Mouse (Mus musculus): ENCODE measurements around the gene Cnpy3. TPM values are rescaled to one million over a fixed set of nuclear protein-coding genes. Genes with fewer than 3 reads are reported as not detected.

Cnpy3 gene
- polyA plus RNA-seq, 1 experiment from 2014 or later, result 62.5 TPM

DNA sequence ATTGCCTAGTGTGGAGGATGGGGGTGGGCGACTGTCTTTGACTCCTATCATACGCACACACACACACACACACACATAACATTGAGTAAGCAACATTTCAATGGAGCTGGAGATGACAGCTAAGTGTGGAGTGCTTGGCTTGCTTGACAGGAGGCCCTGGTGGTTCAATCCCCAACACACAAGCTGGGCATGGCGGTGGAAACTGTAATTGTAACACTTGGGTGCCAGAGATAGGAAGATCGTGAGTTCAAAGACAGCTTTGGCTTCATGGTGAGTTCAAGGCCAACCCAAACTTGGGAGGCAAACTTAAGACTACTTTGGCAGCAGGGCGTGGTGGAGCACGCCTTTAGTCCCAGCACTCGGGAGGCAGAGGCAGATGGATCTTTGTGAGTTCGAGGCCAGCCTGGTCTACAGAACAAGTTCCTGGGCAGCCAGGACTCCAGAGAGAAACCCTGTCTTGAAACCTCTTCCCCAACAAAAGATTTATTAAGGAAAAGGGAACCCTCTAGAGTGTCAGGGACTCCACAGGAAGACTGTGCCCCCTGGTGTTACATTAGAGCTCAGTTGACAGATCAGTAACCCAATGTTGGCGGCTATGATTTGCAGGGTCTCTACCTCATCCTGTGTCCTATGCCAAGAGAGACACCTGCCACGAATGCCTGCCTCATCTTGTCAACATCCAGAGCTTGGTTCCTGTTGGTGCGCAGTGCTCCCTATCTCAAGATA, 37.1 kb downstream of the Cnpy3 start:
- H3K4me3 ChIP-seq (ENCODE audit: low read depth, low read length), result no peak overlapping the region
- H3K9me3 ChIP-seq (ENCODE audit: control insufficient read depth, low read length), result no peaks in the 10 kb centered on the region
- no peak overlapping the region for H3K9ac ChIP-seq (replicated peaks; ENCODE audit: low read depth, low read length)
- no peak overlapping the region for H3K27ac ChIP-seq (ENCODE audit: low read depth, low read length)
- no peaks in the 10 kb centered on the region; the same call in 1 of the 2 replicates for H3K27me3 ChIP-seq (ENCODE audit: control insufficient read depth, insufficient read depth, low read length)
- peaks cover 5% of the 10 kb centered on the region; the same call in 1 of the 2 replicates for H3K36me3 ChIP-seq (ENCODE audit: control insufficient read depth, insufficient read depth, low read length)
- no peak overlapping the region for H3K4me2 ChIP-seq (ENCODE audit: low read depth, low read length)
- no peak for ATAC-seq (ENCODE audit: low read depth)
- 96% methylated on average over 11 of the region's 11 CpGs for WGBS
- H3K4me1 ChIP-seq (ENCODE audit: control insufficient read depth, insufficient read depth, low read length), result peaks cover 13% of the 10 kb centered on the region; the same call in 1 of the 2 replicates

GRCm38 (mm10) chr17:46713849-46714248, 38.2 kb downstream of the Cnpy3 start:
- Histone ChIP-seq H3K36me3 (ENCODE audit: control insufficient read depth, insufficient read depth, low read length) (peaks cover 5% of the 10 kb centered on the region; the same call in 1 of the 2 replicates), H3K4me3 (ENCODE audit: low read depth, low read length) (no peak overlapping the region), H3K27ac (ENCODE audit: low read depth, low read length) (no peak overlapping the region), H3K4me2 (ENCODE audit: low read depth, low read length) (no peak overlapping the region), H3K4me1 (ENCODE audit: control insufficient read depth, insufficient read depth, low read length) (peaks cover 13% of the 10 kb centered on the region; the same call in 1 of the 2 replicates), H3K27me3 (ENCODE audit: control insufficient read depth, insufficient read depth, low read length) (no peaks in the 10 kb centered on the region; the same call in 1 of the 2 replicates), H3K9me3 (ENCODE audit: control insufficient read depth, low read length) (no peaks in the 10 kb centered on the region), H3K9ac (replicated peaks; ENCODE audit: low read depth, low read length) (no peak overlapping the region)
- WGBS, result 88% methylated on average over 9 of the region's 9 CpGs
- ATAC-seq (ENCODE audit: low read depth), result no peak

DNA sequence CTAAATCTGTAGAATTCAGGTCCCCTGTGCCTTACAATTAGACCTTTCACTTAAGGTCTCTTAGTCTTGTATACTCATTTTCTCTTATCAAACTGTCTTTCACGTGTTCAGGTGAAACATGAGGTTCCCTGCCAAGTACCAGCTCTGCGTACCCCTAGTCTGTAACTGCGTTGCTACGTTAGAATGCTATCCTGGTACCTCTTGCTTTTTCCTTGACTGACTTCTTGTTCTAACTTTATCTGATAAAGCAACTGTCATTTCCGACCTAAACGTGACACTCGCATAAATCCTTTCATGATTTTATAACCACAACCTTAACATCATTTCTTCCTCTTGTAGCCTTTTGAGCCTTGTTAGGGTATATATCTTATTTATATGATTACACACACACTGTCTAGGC, 39.6 kb downstream of the Cnpy3 start:
- H3K4me3 ChIP-seq (ENCODE audit: low read depth, low read length), result peak overlapping the region; percentile 97
- H3K4me2 ChIP-seq (ENCODE audit: low read depth, low read length), result peak overlapping the region; percentile 99
- H3K4me1 ChIP-seq (ENCODE audit: control insufficient read depth, insufficient read depth, low read length), result peaks cover 13% of the 10 kb centered on the region; the same call in 1 of the 2 replicates
- H3K27ac ChIP-seq (ENCODE audit: low read depth, low read length), result no peak overlapping the region
- peaks cover 5% of the 10 kb centered on the region; the same call in 1 of the 2 replicates for H3K36me3 ChIP-seq (ENCODE audit: control insufficient read depth, insufficient read depth, low read length)
- H3K27me3 ChIP-seq (ENCODE audit: control insufficient read depth, insufficient read depth, low read length), result no peaks in the 10 kb centered on the region; the same call in 1 of the 2 replicates
- ATAC-seq (ENCODE audit: low read depth), result no peak
- 82% methylated on average over 7 of the region's 7 CpGs for WGBS
- H3K9me3 ChIP-seq (ENCODE audit: control insufficient read depth, low read length), result no peaks in the 10 kb centered on the region
- H3K9ac ChIP-seq (replicated peaks; ENCODE audit: low read depth, low read length), result no peak overlapping the region

DNA sequence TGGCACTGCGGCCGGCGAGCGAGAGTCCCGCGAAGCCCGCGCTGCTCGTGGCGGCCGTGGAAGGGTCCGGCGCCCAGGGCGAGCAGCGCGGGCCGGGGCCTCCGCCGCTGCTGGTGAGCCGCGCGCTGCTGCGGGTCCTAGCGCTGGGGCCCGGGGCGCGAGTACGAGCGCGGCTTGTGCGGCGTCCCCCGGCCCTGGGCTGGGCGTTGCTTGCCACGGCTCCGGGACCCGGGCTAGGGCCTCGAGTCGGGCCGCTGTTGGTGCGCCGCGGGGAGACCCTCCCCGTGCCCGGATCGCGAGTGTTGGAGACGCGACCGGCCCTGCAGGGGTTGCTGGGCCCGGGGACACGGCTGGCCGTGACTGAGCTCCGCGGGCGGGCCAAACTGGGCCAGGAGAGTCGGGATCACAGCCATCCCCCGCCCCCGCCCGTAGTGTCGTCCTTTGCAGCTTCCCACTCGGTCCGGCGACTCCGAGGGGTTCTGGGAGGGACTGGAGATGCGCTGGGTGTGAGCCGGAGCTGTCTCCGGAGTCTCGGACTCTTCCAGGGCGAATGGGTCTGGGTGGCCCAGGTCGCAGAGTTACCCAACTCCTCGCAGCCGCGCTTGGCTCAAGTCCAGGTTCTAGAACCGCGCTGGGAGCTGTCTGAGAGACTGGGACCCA, 40.3 kb downstream of the Cnpy3 start:
- Histone ChIP-seq H3K9ac (replicated peaks; ENCODE audit: low read depth, low read length) (peak overlapping the region; percentile 81), H3K27ac (ENCODE audit: low read depth, low read length) (peak overlapping the region; percentile 52; the same call in 1 of the 2 replicates), H3K4me3 (ENCODE audit: low read depth, low read length) (peak overlapping the region; percentile 97), H3K4me2 (ENCODE audit: low read depth, low read length) (peak overlapping the region; percentile 99), H3K9me3 (ENCODE audit: control insufficient read depth, low read length) (no peaks in the 10 kb centered on the region), H3K4me1 (ENCODE audit: control insufficient read depth, insufficient read depth, low read length) (peaks cover 13% of the 10 kb centered on the region; the same call in 1 of the 2 replicates), H3K27me3 (ENCODE audit: control insufficient read depth, insufficient read depth, low read length) (no peaks in the 10 kb centered on the region; the same call in 1 of the 2 replicates), H3K36me3 (ENCODE audit: control insufficient read depth, insufficient read depth, low read length) (peaks cover 5% of the 10 kb centered on the region; the same call in 1 of the 2 replicates)
- peak; percentile 32; the same call in 1 of the 2 replicates for ATAC-seq (ENCODE audit: low read depth)
- under 1% methylated on average over 69 of the region's 76 CpGs for WGBS

DNA sequence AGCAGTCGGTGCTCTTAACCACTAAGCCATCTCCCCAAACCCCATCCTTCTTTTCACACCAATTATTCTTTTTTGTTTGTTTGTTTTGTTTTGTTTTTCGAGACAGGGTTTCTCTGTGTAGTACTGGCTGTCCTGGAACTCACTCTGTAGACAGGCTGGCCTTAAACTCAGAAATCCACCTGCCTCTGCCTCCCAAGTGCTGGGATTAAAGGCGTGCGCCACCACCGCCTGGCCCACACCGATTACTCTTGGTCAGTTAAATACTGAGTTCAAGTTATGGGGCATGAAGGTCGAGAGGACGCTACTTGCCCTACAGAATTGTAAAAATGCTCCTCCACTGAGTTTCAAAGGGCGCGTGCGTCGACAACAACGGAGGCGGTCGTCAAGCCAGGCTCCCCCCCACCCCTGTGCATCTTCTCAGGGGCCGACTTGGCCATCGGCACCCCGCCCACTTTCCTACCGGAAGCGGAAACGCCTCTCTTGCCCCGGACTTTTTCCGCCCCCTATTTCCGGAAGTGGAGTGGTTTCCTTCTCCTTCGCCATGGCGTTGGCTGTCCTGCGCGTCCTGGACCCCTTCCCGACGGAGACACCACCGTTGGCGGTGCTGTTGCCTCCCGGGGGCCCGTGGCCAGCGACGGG, 40.9 kb downstream of the Cnpy3 start, which contains the start of gene Pex6:
Gene Pex6 (plus strand): TSS at position 505 of the 639 bp plus-strand sequence.
- peaks cover 5% of the 10 kb centered on the region; the same call in 1 of the 2 replicates for H3K36me3 ChIP-seq (ENCODE audit: control insufficient read depth, insufficient read depth, low read length)
- H3K4me1 ChIP-seq (ENCODE audit: control insufficient read depth, insufficient read depth, low read length), result peaks cover 13% of the 10 kb centered on the region; the same call in 1 of the 2 replicates
- peak within 1 kb of the TSS; percentile 75; the same call in 1 of the 2 replicates for H3K27ac ChIP-seq (ENCODE audit: low read depth, low read length)
- H3K9ac ChIP-seq (replicated peaks; ENCODE audit: low read depth, low read length), result peak within 1 kb of the TSS; percentile 81
- WGBS, result 7% methylated on average over 36 of the region's 36 CpGs
- H3K27me3 ChIP-seq (ENCODE audit: control insufficient read depth, insufficient read depth, low read length), result no peaks in the 10 kb centered on the region; the same call in 1 of the 2 replicates
- H3K4me3 ChIP-seq (ENCODE audit: low read depth, low read length), result peak within 1 kb of the TSS; percentile 97
- peak within 1 kb of the TSS; percentile 99 for H3K4me2 ChIP-seq (ENCODE audit: low read depth, low read length)
- peak; percentile 90 for ATAC-seq (ENCODE audit: low read depth)
- no peaks in the 10 kb centered on the region for H3K9me3 ChIP-seq (ENCODE audit: control insufficient read depth, low read length)

DNA sequence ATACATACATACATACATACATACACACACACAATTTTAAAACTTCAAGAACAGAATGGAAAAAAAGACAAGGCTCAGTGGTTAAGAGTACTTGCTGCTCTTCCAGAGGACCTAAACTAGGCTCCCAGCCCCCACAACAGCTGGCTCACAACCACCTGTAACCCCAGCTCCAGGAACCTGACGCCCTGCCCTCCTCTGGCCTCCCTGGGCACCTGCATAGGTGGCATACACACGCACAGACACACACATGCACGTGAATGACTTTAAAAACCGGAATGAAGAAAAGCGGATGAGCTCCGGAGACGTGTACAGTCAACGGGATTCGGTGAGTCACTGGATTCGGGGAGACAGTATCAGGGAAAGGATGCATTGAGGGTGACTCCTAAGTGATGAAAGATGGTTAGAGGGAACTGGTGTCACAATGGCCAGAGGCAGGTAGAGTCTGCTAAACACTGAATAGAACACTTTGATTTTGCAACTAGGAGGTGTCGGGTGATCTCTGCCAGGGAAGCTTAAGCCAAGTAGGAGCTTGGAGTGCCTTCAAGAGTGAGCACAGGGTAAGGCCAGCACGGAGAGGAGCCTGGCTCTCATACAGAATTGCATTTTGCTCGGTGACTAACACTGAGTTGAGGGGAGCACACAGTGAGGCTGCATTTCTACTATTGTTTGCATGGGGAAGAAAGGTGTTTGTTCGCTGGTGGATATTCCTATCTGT, 45.5 kb downstream of the Cnpy3 start:
- H3K4me1 ChIP-seq (ENCODE audit: control insufficient read depth, insufficient read depth, low read length), result peaks cover 26% of the 10 kb centered on the region
- 95% methylated on average over 14 of the region's 14 CpGs for WGBS
- no peak overlapping the region for H3K9ac ChIP-seq (replicated peaks; ENCODE audit: low read depth, low read length)
- H3K4me2 ChIP-seq (ENCODE audit: low read depth, low read length), result no peak overlapping the region
- H3K27ac ChIP-seq (ENCODE audit: low read depth, low read length), result no peak overlapping the region
- no peaks in the 10 kb centered on the region for H3K36me3 ChIP-seq (ENCODE audit: control insufficient read depth, insufficient read depth, low read length)
- H3K9me3 ChIP-seq (ENCODE audit: control insufficient read depth, low read length), result no peaks in the 10 kb centered on the region
- H3K27me3 ChIP-seq (ENCODE audit: control insufficient read depth, insufficient read depth, low read length), result no peaks in the 10 kb centered on the region; the same call in 1 of the 2 replicates
- H3K4me3 ChIP-seq (ENCODE audit: low read depth, low read length), result no peak overlapping the region
- no peak for ATAC-seq (ENCODE audit: low read depth)

DNA sequence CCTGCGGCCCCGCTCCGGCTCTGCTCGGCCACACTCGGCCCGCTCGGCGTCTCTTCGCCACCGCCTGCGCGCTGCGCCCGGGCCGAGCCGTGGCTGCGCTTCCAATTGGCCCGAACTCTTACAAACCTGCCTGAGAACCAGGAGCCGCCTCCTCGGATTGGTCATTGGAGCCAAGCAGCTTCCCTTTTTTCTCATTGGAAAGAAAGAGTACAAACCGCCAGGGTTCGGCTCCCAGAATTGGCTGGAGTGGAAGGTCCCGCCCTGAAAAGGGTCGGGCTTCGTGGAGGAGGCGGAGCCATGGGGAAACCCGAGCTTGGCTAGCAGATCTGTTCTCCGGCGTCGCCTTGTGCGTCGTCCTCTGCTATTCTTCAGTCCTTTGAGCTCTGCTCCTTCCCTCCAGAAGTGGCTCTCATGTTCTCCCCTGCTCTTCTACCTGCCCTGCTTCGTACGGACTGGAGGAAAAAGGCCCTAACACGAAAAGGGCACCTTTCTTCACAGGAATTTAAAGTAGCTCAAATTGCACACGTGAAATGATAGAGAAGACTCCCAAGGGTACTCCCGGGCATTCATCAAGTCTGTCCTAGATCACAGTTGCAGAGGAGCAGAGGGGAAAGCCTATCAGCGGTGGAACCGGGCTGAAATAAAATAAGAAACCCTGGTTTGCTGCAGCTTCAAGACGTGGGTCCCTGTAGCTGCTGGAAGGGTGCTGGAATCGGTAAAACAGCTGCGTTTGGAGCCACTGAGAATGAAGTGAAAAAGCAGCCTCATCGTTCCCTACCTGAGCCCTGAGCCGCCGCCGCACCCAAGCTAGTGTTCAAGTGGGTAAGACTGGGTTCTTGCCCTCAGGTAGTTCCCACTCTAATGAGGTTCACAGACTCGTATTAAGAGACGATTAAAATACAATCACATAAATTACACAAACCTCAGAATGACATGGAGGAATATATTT, 46.9 kb downstream of the Cnpy3 start, which contains the start of gene Ppp2r5d:
Gene Ppp2r5d (minus strand): TSS at position 225 of the 949 bp plus-strand sequence.
- Histone ChIP-seq H3K4me2 (ENCODE audit: low read depth, low read length) (peak within 1 kb of the TSS; percentile 95), H3K27me3 (ENCODE audit: control insufficient read depth, insufficient read depth, low read length) (no peaks in the 10 kb centered on the region), H3K4me3 (ENCODE audit: low read depth, low read length) (peak within 1 kb of the TSS; percentile 88), H3K4me1 (ENCODE audit: control insufficient read depth, insufficient read depth, low read length) (peaks cover 31% of the 10 kb centered on the region), H3K36me3 (ENCODE audit: control insufficient read depth, insufficient read depth, low read length) (no peaks in the 10 kb centered on the region), H3K9ac (replicated peaks; ENCODE audit: low read depth, low read length) (peak within 1 kb of the TSS; percentile 90), H3K9me3 (ENCODE audit: control insufficient read depth, low read length) (no peaks in the 10 kb centered on the region), H3K27ac (ENCODE audit: low read depth, low read length) (peak within 1 kb of the TSS; percentile 89)
- whole genome bisulfite sequencing, result 1% methylated on average over 47 of the region's 48 CpGs
- ATAC-seq (ENCODE audit: low read depth), result peak; percentile 95

Data from neural tube, embryonic 14.5 days (tissue).